Mouse (Mus musculus): Measurements from ENCODE around the gene Cchcr1. TPM values are rescaled to one million over a fixed set of nuclear protein-coding genes. Genes with fewer than 3 reads are reported as not detected.

Cchcr1 gene
- polyA plus RNA-seq, 2 experiments, result 11.6 to 43.2 TPM

GRCm38 (mm10) chr17:35544001-35544400 is 27.1 kb downstream of the Cchcr1 start:
- ATAC-seq (ENCODE audit: low FRiP score, low read depth) (no peak), DNase-seq (ENCODE audit: low spot score) (no peak)
- Histone ChIP-seq H3K27ac (replicated peaks; ENCODE audit: low read depth, low read length) (no peak overlapping the region), H3K4me2 (replicated peaks; ENCODE audit: low read depth, low read length, severe bottlenecking) (no peak overlapping the region), H3K4me1 (ENCODE audit: control insufficient read depth, insufficient read depth, low read length) (no peaks in the 10 kb centered on the region), H3K4me3 (replicated peaks; ENCODE audit: low read length) (no peak overlapping the region), H3K36me3 (ENCODE audit: control insufficient read depth, insufficient read depth, low read length) (no peaks in the 10 kb centered on the region), H3K9ac (ENCODE audit: low read depth, low read length, severe bottlenecking) (no peak overlapping the region), H3K9me3 (ENCODE audit: control insufficient read depth, low read length) (no peaks in the 10 kb centered on the region), H3K27me3 (ENCODE audit: control insufficient read depth, insufficient read depth, low read length) (no peaks in the 10 kb centered on the region)
- WGBS, result 78% methylated on average over 6 of the region's 6 CpGs
- no peak for TF ChIP-seq POLR2A (IDR thresholded peaks at IDR 0.05; ENCODE audit: borderline replicate concordance, extremely low read depth, insufficient read depth, insufficient read length)

GRCm38 (mm10) chr17:35544680-35545079 is 27.8 kb downstream of the Cchcr1 start:
- Histone ChIP-seq H3K4me1 (ENCODE audit: control insufficient read depth, insufficient read depth, low read length) (no peaks in the 10 kb centered on the region; the same call in 1 of the 2 replicates), H3K9me3 (ENCODE audit: control insufficient read depth, low read length) (no peaks in the 10 kb centered on the region), H3K4me2 (replicated peaks; ENCODE audit: low read depth, low read length, severe bottlenecking) (no peak overlapping the region), H3K4me3 (replicated peaks; ENCODE audit: low read length) (no peak overlapping the region), H3K36me3 (ENCODE audit: control insufficient read depth, insufficient read depth, low read length) (no peaks in the 10 kb centered on the region), H3K27ac (replicated peaks; ENCODE audit: low read depth, low read length) (no peak overlapping the region), H3K27me3 (ENCODE audit: control insufficient read depth, insufficient read depth, low read length) (no peaks in the 10 kb centered on the region), H3K9ac (ENCODE audit: low read depth, low read length, severe bottlenecking) (no peak overlapping the region)
- no peak for ATAC-seq (ENCODE audit: low FRiP score, low read depth)
- peak; percentile 50 for DNase-seq (ENCODE audit: low spot score)
- no peak for TF ChIP-seq POLR2A (IDR thresholded peaks at IDR 0.05; ENCODE audit: borderline replicate concordance, extremely low read depth, insufficient read depth, insufficient read length)
- WGBS, result 33% methylated on average over 6 of the region's 6 CpGs

- DNase-seq (ENCODE audit: low spot score), result no peak
- ATAC-seq (ENCODE audit: low FRiP score, low read depth), result no peak
- WGBS, result 46% methylated on average over 2 of the region's 2 CpGs
- H3K4me1 ChIP-seq (ENCODE audit: control insufficient read depth, insufficient read depth, low read length), result no peaks in the 10 kb centered on the region; the same call in 1 of the 2 replicates
- no peak overlapping the region for H3K4me2 ChIP-seq (replicated peaks; ENCODE audit: low read depth, low read length, severe bottlenecking)
- no peak overlapping the region for H3K27ac ChIP-seq (replicated peaks; ENCODE audit: low read depth, low read length)
- H3K27me3 ChIP-seq (ENCODE audit: control insufficient read depth, insufficient read depth, low read length), result no peaks in the 10 kb centered on the region
- no peaks in the 10 kb centered on the region for H3K9me3 ChIP-seq (ENCODE audit: control insufficient read depth, low read length)
- no peak overlapping the region for H3K9ac ChIP-seq (ENCODE audit: low read depth, low read length, severe bottlenecking)
- no peak overlapping the region for H3K4me3 ChIP-seq (replicated peaks; ENCODE audit: low read length)
- H3K36me3 ChIP-seq (ENCODE audit: control insufficient read depth, insufficient read depth, low read length), result no peaks in the 10 kb centered on the region
- no peak for TF ChIP-seq POLR2A (IDR thresholded peaks at IDR 0.05; ENCODE audit: borderline replicate concordance, extremely low read depth, insufficient read depth, insufficient read length)
Measured at GRCm38 (mm10) chr17:35547465-35547864, 30.6 kb downstream of the Cchcr1 start.

GRCm38 (mm10) chr17:35548636-35549035 is 31.7 kb downstream of the Cchcr1 start:
- H3K4me2 ChIP-seq (replicated peaks; ENCODE audit: low read depth, low read length, severe bottlenecking), result no peak overlapping the region
- no peaks in the 10 kb centered on the region for H3K27me3 ChIP-seq (ENCODE audit: control insufficient read depth, insufficient read depth, low read length)
- ATAC-seq (ENCODE audit: low FRiP score, low read depth), result no peak
- H3K27ac ChIP-seq (replicated peaks; ENCODE audit: low read depth, low read length), result no peak overlapping the region
- no peaks in the 10 kb centered on the region for H3K36me3 ChIP-seq (ENCODE audit: control insufficient read depth, insufficient read depth, low read length)
- H3K9me3 ChIP-seq (ENCODE audit: control insufficient read depth, low read length), result no peaks in the 10 kb centered on the region
- WGBS, result 25% methylated on average over 5 of the region's 5 CpGs
- H3K4me3 ChIP-seq (replicated peaks; ENCODE audit: low read length), result no peak overlapping the region
- no peak overlapping the region for H3K9ac ChIP-seq (ENCODE audit: low read depth, low read length, severe bottlenecking)
- H3K4me1 ChIP-seq (ENCODE audit: control insufficient read depth, insufficient read depth, low read length), result no peaks in the 10 kb centered on the region; the same call in 1 of the 2 replicates
- no peak for TF ChIP-seq POLR2A (IDR thresholded peaks at IDR 0.05; ENCODE audit: borderline replicate concordance, extremely low read depth, insufficient read depth, insufficient read length)
- no peak for DNase-seq (ENCODE audit: low spot score)

- Histone ChIP-seq H3K27ac (replicated peaks; ENCODE audit: low read depth, low read length) (peak overlapping the region; percentile 2), H3K4me1 (ENCODE audit: control insufficient read depth, insufficient read depth, low read length) (no peaks in the 10 kb centered on the region; the same call in 1 of the 2 replicates), H3K36me3 (ENCODE audit: control insufficient read depth, insufficient read depth, low read length) (no peaks in the 10 kb centered on the region), H3K9ac (ENCODE audit: low read depth, low read length, severe bottlenecking) (peak overlapping the region; percentile 31; the same call in 1 of the 2 replicates), H3K4me2 (replicated peaks; ENCODE audit: low read depth, low read length, severe bottlenecking) (no peak overlapping the region), H3K27me3 (ENCODE audit: control insufficient read depth, insufficient read depth, low read length) (no peaks in the 10 kb centered on the region), H3K4me3 (replicated peaks; ENCODE audit: low read length) (no peak overlapping the region), H3K9me3 (ENCODE audit: control insufficient read depth, low read length) (no peaks in the 10 kb centered on the region)
- no peak for TF ChIP-seq POLR2A (IDR thresholded peaks at IDR 0.05; ENCODE audit: borderline replicate concordance, extremely low read depth, insufficient read depth, insufficient read length)
- DNase-seq (ENCODE audit: low spot score), result no peak
- 55% methylated on average over 15 of the region's 15 CpGs for WGBS
- peak; percentile 51 for ATAC-seq (ENCODE audit: low FRiP score, low read depth)
Measured at GRCm38 (mm10) chr17:35549437-35550142, 32.7 kb downstream of the Cchcr1 start.

Measured in limb, embryonic 14.5 days (tissue).